9 mouse cellular contexts compared by ENCODE assay signal in genomic region chr4:149875296-149875695, GRCm38 (mm10).
DNase-seq lines count a peak whose midpoint lies in the region; ATAC-seq and TF ChIP-seq lines count a peak whose summit lies in the region.
"Had no signal": no experiment of that assay in that cellular context is flagged by ENCODE, and none has a peak within 500 bp of the region (broad histone marks: within the 10 kb centered on the region; RNA-seq: fewer than 3 reads in every experiment).

No protein-coding gene starts in this region.

- no peak overlapping the region for H3K4me3 ChIP-seq in heart, postnatal 0 days (ENCODE audit: low read depth, low read length)
- no peak overlapping the region for H3K4me3 ChIP-seq in midbrain, embryonic 13.5 days (replicated peaks)
- no peak overlapping the region for H3K4me3 ChIP-seq in midbrain, embryonic 16.5 days (ENCODE audit: low read depth, low read length)
- H3K4me3 ChIP-seq in embryonic facial prominence, embryonic 14.5 days (ENCODE audit: low read depth, low read length), result no peak overlapping the region
- no peak overlapping the region for H3K4me3 ChIP-seq in limb, embryonic 15.5 days

- no peaks in the 10 kb centered on the region for H3K27me3 ChIP-seq in heart, postnatal 0 days (ENCODE audit: control insufficient read depth, insufficient read depth, low read length)
- no peaks in the 10 kb centered on the region for H3K27me3 ChIP-seq in midbrain, embryonic 13.5 days
- no peaks in the 10 kb centered on the region for H3K27me3 ChIP-seq in midbrain, embryonic 16.5 days (ENCODE audit: control insufficient read depth, insufficient read depth, low read depth, low read length)
- H3K27me3 ChIP-seq in embryonic facial prominence, embryonic 14.5 days (replicated peaks; ENCODE audit: control insufficient read depth, insufficient read depth, low read length), result no peaks in the 10 kb centered on the region
- H3K27me3 ChIP-seq in limb, embryonic 15.5 days, result no peaks in the 10 kb centered on the region

- H3K4me2 ChIP-seq in heart, postnatal 0 days (ENCODE audit: low read depth, low read length), result no peak overlapping the region
- H3K4me2 ChIP-seq in midbrain, embryonic 13.5 days (replicated peaks), result no peak overlapping the region
- no peak overlapping the region for H3K4me2 ChIP-seq in midbrain, embryonic 16.5 days (ENCODE audit: low read length)
- H3K4me2 ChIP-seq in embryonic facial prominence, embryonic 14.5 days (ENCODE audit: low read depth, low read length), result no peak overlapping the region
- H3K4me2 ChIP-seq in limb, embryonic 15.5 days, result no peak overlapping the region

- TF ChIP-seq CTCF in heart, postnatal 0 days (IDR thresholded peaks at IDR 0.05; ENCODE audit: low read depth), result no peak

- no peaks in the 10 kb centered on the region for H3K36me3 ChIP-seq in heart, postnatal 0 days (replicated peaks; ENCODE audit: control insufficient read depth, insufficient read depth, low read length)
- no peaks in the 10 kb centered on the region for H3K36me3 ChIP-seq in midbrain, embryonic 13.5 days
- H3K36me3 ChIP-seq in midbrain, embryonic 16.5 days (ENCODE audit: control insufficient read depth, insufficient read depth, low read length), result no peaks in the 10 kb centered on the region
- no peaks in the 10 kb centered on the region for H3K36me3 ChIP-seq in embryonic facial prominence, embryonic 14.5 days (ENCODE audit: control insufficient read depth, insufficient read depth, low read length)
- H3K36me3 ChIP-seq in limb, embryonic 15.5 days, result no peaks in the 10 kb centered on the region

- DNase-seq in heart, postnatal 0 days (ENCODE audit: low spot score), result no peak
- DNase-seq in heart, postnatal 4 days, result no peak
- no peak for DNase-seq in embryonic facial prominence, embryonic 14.5 days (ENCODE audit: low spot score)
- no peak for DNase-seq in frontal cortex, adult 2 months (ENCODE audit: extremely low spot score in 1 of 2, low spot score in 1 of 2)
- no peak for DNase-seq in T-cell, adult 2 months (ENCODE audit: low spot score)
- DNase-seq: thymus, postnatal 14 days had no signal

- 52% methylated on average over 6 of the region's 6 CpGs for WGBS in heart, postnatal 0 days
- WGBS in midbrain, embryonic 13.5 days, result 45% methylated on average over 6 of the region's 6 CpGs
- WGBS in midbrain, embryonic 16.5 days, result 46% methylated on average over 6 of the region's 6 CpGs
- WGBS in embryonic facial prominence, embryonic 14.5 days, result 36% methylated on average over 6 of the region's 6 CpGs
- WGBS in limb, embryonic 15.5 days, result 30% methylated on average over 6 of the region's 6 CpGs

- no peak overlapping the region for H3K27ac ChIP-seq in heart, postnatal 0 days (ENCODE audit: low read depth)
- H3K27ac ChIP-seq in midbrain, embryonic 13.5 days, result no peak overlapping the region
- no peak overlapping the region for H3K27ac ChIP-seq in midbrain, embryonic 16.5 days (ENCODE audit: low read length)
- no peak overlapping the region; the same call in 1 of the 2 replicates for H3K27ac ChIP-seq in embryonic facial prominence, embryonic 14.5 days (replicated peaks; ENCODE audit: low read depth, low read length)
- peak overlapping the region; percentile 75 for H3K27ac ChIP-seq in limb, embryonic 15.5 days

- TF ChIP-seq EP300 in heart, postnatal 0 days (IDR thresholded peaks at IDR 0.05; ENCODE audit: low read depth), result no peak

- H3K4me1 ChIP-seq in heart, postnatal 0 days (ENCODE audit: control insufficient read depth, insufficient read depth), result no peaks in the 10 kb centered on the region
- H3K4me1 ChIP-seq in midbrain, embryonic 13.5 days (replicated peaks), result peaks cover 38% of the 10 kb centered on the region
- H3K4me1 ChIP-seq in midbrain, embryonic 16.5 days (ENCODE audit: control insufficient read depth, insufficient read depth, low read length), result peaks cover 6% of the 10 kb centered on the region; the same call in 1 of the 2 replicates
- H3K4me1 ChIP-seq in embryonic facial prominence, embryonic 14.5 days (ENCODE audit: control insufficient read depth, insufficient read depth, low read length), result peaks cover 28% of the 10 kb centered on the region
- peaks cover 57% of the 10 kb centered on the region for H3K4me1 ChIP-seq in limb, embryonic 15.5 days

- ATAC-seq in heart, postnatal 0 days (ENCODE audit: insufficient read depth, low read depth), result 0 out of 2 replicates have a peak, but pooled peaks have one; percentile 18
- ATAC-seq in midbrain, embryonic 13.5 days, result no peak
- ATAC-seq in midbrain, embryonic 16.5 days, result no peak
- ATAC-seq in embryonic facial prominence, embryonic 14.5 days (ENCODE audit: low read depth), result no peak
- no peak for ATAC-seq in limb, embryonic 15.5 days (ENCODE audit: insufficient number of reproducible peaks, low FRiP score, low TSS enrichment, low read depth)

- 0 out of 2 replicates have a peak, but pooled peaks cover 1% of the 10 kb centered on the region for H3K9me3 ChIP-seq in heart, postnatal 0 days (replicated peaks; ENCODE audit: control insufficient read depth, low read length)
- no peaks in the 10 kb centered on the region for H3K9me3 ChIP-seq in midbrain, embryonic 13.5 days
- H3K9me3 ChIP-seq in midbrain, embryonic 16.5 days (replicated peaks; ENCODE audit: control insufficient read depth, low read length, poor library complexity, severe bottlenecking), result no peaks in the 10 kb centered on the region
- no peaks in the 10 kb centered on the region for H3K9me3 ChIP-seq in embryonic facial prominence, embryonic 14.5 days (ENCODE audit: control insufficient read depth, low read length)
- H3K9me3 ChIP-seq in limb, embryonic 15.5 days, result no peaks in the 10 kb centered on the region

- H3K9ac ChIP-seq in heart, postnatal 0 days (replicated peaks; ENCODE audit: low read depth, low read length), result no peak overlapping the region
- 0 out of 2 replicates have a peak overlapping the region, but pooled peaks have one; percentile 28 for H3K9ac ChIP-seq in midbrain, embryonic 13.5 days (replicated peaks)
- no peak overlapping the region for H3K9ac ChIP-seq in midbrain, embryonic 16.5 days (ENCODE audit: low read depth, low read length)
- peak overlapping the region; percentile 5; the same call in 1 of the 2 replicates for H3K9ac ChIP-seq in embryonic facial prominence, embryonic 14.5 days (ENCODE audit: low read depth, low read length)
- H3K9ac ChIP-seq in limb, embryonic 15.5 days, result no peak overlapping the region

Comparison
In these comparisons a context has a peak if more than half of its experiments do, and no peak if none do; other contexts are left out.
1. H3K9ac ChIP-seq: peak in midbrain, embryonic 13.5 days (single experiment) and embryonic facial prominence, embryonic 14.5 days (single experiment); none in heart, postnatal 0 days (single experiment), midbrain, embryonic 16.5 days (single experiment) and limb, embryonic 15.5 days (single experiment).